Mouse (Mus musculus): ENCODE data around the gene Azin2.

Azin2 gene

GRCm38 (mm10) chr4:128962029-128962925 lies at the start of gene Azin2:
Azin2 (minus strand) TSS chr4:128962442.
- DNase-seq, result peak; percentile 94

- peak; percentile 49 to 83 for DNase-seq
These were observed 49.4 kb upstream of the Azin2 start for GRCm38 (mm10) chr4:129011604-129012121.

GRCm38 (mm10) chr4:129009521-129009920 lies 47.3 kb upstream of the Azin2 start:
- DNase-seq, result no peak

- DNase-seq, result no peak
These were observed 46.4 kb upstream of the Azin2 start for GRCm38 (mm10) chr4:129008672-129009071.

- no peak for DNase-seq
These were observed 45.8 kb upstream of the Azin2 start for GRCm38 (mm10) chr4:129008006-129008519.

GRCm38 (mm10) chr4:129003720-129004119 lies 41.5 kb upstream of the Azin2 start:
- no peak for DNase-seq

GRCm38 (mm10) chr4:129000786-129001185 lies 38.5 kb upstream of the Azin2 start:
- no peak for DNase-seq

- DNase-seq, result no peak
These were observed 36.2 kb upstream of the Azin2 start for GRCm38 (mm10) chr4:128998401-128998800.

- DNase-seq, result no peak
These were observed 35.0 kb upstream of the Azin2 start for GRCm38 (mm10) chr4:128997258-128997657.

- DNase-seq, result no peak
These were observed 33.0 kb upstream of the Azin2 start for GRCm38 (mm10) chr4:128995238-128995637.

GRCm38 (mm10) chr4:128993675-128994074 lies 31.4 kb upstream of the Azin2 start:
- DNase-seq, result no peak

GRCm38 (mm10) chr4:128993025-128993662 lies 30.9 kb upstream of the Azin2 start:
- DNase-seq, result peak; percentile 93 to 96

GRCm38 (mm10) chr4:128992176-128992575 lies 29.9 kb upstream of the Azin2 start:
- DNase-seq, result no peak

- DNase-seq, result no peak
These were observed 29.3 kb upstream of the Azin2 start, which contains the start of gene Ak2 for GRCm38 (mm10) chr4:128991500-128992008. Ak2 (plus strand) TSS chr4:128991958.

GRCm38 (mm10) chr4:128989678-128990077 lies 27.4 kb upstream of the Azin2 start:
- DNase-seq, result no peak

- DNase-seq, result no peak
These were observed 26.7 kb upstream of the Azin2 start for GRCm38 (mm10) chr4:128988911-128989310.

GRCm38 (mm10) chr4:128984600-128984999 lies 22.4 kb upstream of the Azin2 start:
- no peak for DNase-seq

- DNase-seq, result peak; percentile 42 to 52
These were observed 21.4 kb upstream of the Azin2 start for GRCm38 (mm10) chr4:128983656-128984055.

GRCm38 (mm10) chr4:128983151-128983550 lies 20.9 kb upstream of the Azin2 start:
- DNase-seq, result no peak

- no peak for DNase-seq
These were observed 19.6 kb upstream of the Azin2 start for GRCm38 (mm10) chr4:128981833-128982180.

GRCm38 (mm10) chr4:128980890-128981832 lies 18.9 kb upstream of the Azin2 start:
- DNase-seq, result no peak

GRCm38 (mm10) chr4:128978634-128979033 lies 16.4 kb upstream of the Azin2 start:
- DNase-seq, result no peak

All from lung, postnatal 4 days (tissue).